Mouse (Mus musculus) liver, adult 2 months (tissue): ENCODE data around the gene Alkbh3.

ENCODE experiments used
- CTCF ChIP-seq: fragments of 200-500 bp; IDR thresholded peaks from 2 replicates; pipeline ENCODE4 v1.5.1; 2011; ENCODE audit warnings: low read depth, low read length, control low read depth
- POLR2A ChIP-seq: fragments of 200-500 bp; IDR thresholded peaks from 2 replicates; pipeline ENCODE4 v1.6.1; 2011; ENCODE audit warnings: low read length, control low read depth; ENCODE audit not compliant: insufficient read depth; ENCODE audit errors: extremely low read depth

- no peak for TF ChIP-seq POLR2A
- TF ChIP-seq CTCF = no peak
These were observed 34.8 kb downstream of the Alkbh3 start for GRCm38 (mm10) chr2:93975526-93976435.
